Mouse (Mus musculus): Measurements from ENCODE around the gene Pabpn1l.

The Pabpn1l gene

DNA sequence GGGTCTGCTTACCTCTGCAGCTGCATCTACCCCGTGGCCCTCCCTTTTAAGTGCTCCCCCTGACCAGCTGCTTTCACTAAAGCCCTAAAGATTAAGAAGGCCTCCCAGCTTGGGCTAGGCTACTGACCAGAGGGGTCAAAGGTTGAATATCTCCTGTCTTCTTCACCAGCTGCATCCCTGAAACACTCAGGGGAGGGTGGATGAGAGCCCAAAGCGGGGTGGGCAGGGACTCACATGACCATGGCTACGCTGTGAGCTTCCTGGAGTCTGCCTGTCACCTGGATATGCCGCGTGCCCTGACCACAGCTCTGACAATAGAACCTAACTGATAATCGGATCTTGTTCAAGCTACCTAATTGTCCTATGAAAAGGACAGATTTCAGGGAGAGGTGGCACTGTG, at the start of gene Pabpn1l:
Gene Pabpn1l (minus strand): TSS at position 13 of the 400 bp plus-strand sequence.
- no peak for DNase-seq (ENCODE audit: extremely low read depth, low read depth)

DNA sequence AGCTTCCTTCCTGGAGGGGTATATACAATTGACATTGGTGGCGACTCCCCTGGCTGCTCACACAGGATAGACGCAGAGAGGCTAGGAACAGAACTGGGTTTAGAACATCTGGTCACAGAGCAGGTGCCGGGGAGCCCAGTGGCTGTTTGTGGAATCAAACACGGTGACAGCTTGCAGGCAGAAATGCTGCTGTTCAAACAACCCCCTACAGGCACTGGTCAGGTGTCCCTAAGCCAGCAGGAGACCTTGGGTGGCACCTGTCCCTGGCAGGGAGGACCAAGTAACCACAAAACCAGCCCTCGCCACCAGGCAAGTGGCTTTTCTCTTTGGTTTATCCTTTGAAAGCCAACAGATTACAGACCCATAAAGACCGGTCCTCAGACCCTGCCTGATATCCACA, 49.4 kb upstream of the Pabpn1l start:
- no peak for DNase-seq (ENCODE audit: extremely low read depth, low read depth)

DNA sequence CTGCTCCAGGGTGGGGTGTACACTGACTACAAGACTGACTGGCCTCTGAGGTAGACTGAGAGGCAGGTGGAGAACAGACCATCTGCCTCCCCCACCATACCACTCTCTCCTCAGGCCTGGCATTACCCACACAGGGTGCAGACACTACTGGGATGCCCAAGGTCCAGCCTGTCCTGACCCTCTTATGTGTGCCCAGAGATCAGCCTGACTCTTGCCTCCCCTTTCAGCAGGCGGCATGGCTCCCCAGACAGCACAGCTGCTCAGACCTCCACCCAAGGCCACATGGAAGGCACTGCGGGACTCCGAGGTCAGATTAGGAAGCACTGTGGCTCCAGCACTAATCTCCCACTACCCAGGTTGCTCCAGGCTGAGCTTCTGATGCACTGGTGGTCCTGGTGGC, 48.2 kb upstream of the Pabpn1l start:
- no peak for DNase-seq (ENCODE audit: extremely low read depth, low read depth)

DNA sequence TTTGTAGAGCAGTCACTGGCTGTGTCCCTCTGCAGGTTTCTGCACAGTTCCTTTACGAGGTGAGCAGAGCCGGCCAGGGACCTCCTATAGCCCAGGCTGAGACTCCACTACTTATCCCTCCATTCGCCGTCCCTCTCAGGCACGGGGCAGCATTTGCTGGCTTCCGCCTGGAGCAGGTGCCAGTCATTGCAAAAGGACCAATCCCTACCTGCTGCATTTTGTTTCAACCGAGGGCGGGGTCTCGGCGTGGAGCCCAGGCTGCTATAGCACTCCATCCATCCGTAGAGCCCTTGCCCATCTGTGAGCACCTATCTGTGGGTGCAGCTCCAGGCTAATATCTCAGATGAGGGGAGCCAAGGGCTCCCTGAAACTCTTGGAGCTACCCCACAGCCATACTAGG, 47.5 kb upstream of the Pabpn1l start:
- DNase-seq (ENCODE audit: extremely low read depth, low read depth), result no peak

DNA sequence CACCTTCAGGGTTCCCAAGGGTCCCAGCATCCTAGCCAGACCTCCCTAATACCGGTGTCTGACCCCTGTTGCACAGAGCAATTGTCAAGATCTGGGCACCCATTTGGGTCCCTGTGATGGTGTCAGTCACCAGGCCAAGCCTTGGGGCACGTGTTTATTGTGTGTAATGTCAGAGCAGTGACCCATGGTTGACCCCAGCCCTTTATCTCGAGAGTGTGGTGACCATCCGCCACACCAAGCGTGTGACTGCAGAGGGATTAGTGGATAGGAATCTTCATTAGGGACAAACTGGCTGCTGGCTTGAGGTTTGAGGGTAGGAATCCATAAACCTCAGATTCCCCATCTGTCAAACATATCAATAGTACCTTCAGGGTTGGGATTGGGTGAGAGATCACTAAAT, 46.8 kb upstream of the Pabpn1l start:
- no peak for DNase-seq (ENCODE audit: extremely low read depth, low read depth)

DNA sequence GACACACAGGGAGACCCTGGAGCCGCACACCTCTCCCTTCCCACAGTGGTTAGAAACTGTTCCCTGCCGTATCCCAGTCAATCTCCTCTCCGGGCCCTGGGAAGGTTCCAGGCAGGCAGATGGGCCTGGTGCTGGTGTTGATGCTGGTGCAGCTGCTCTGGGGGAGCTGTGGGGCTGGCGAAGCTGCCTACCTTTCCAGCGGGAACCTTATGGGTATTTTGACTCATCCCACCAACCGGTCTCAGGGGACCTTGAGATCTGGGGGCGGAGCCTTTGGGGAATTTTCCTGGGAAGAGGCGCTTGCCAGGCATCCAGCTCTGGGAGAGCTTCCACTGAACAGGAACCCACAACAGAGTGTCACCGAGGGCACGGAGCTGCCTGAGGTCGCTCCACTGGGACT, 45.3 kb upstream of the Pabpn1l start:
- no peak for DNase-seq (ENCODE audit: extremely low read depth, low read depth)

DNA sequence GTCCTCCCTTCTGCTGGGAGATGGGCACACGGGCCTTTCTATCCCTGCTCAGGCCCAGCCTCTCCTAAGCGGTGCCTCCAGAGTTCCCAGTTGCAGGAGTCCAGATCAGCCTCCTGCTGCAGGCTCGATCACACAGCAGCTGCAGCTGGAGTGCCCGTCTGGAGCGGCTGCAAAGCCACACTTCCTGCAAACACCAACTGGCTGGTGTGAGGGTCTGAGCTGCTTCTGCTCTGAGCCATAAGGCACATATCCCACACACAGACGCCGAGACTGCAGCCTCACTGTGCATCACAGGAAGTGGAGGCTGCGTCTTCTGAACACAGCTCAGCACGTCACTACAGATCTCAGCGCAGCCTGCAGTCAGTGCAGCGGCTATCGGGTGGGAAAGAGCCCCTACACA, 44.3 kb upstream of the Pabpn1l start:
- DNase-seq (ENCODE audit: extremely low read depth, low read depth), result no peak

DNA sequence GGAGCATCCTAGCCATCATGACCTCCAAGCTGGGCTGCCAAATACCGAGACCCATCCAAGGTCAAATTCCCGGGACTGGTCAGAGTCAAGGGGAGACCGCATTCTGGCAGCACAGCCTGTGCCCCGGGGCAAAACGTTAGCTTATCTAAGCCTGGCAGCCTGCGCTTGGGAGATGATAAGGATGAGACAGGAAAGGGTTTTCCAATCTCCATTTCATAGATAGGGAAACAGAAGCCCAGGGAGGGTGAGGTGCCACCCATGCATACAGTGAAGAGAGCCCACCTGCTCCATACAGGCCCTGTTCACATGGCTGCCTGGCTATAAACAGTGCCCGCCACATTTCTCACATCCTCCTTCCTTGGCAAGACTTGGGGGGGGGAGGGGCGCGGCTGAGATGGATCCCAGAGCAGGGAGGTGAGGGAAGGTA, 43.8 kb upstream of the Pabpn1l start:
- DNase-seq (ENCODE audit: extremely low read depth, low read depth), result peak; percentile 82

DNA sequence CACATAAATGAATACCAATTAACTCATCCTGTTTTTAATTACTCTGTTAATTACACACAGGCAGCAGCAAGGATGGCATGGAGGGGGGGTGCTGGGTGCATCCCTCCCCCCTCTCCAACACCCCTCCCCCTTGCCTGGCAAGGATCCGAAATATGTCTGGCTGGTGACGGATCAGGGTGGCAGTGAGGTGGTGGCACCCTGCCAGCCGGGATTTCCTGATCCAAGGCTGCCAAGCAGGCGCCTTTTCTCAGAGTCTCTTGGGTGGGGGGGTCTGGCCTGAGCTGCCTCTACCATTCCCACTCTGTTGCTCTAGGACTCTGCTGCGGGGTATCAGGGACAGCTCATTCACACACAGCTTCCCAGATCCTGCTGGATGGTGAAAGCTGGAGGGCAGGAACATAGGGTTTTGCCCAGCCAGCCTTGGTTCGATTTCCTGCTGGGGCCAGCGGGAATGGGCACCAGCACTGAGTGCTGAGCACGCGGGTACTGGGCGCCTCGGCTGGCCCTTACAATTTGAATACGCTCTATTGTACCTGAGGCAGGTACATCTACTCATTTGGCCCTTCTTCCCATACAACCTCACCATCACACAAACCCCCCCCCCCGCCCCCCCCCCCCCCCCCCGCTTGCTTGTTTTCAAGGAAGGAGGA, 43.3 kb upstream of the Pabpn1l start:
- no peak for DNase-seq (ENCODE audit: extremely low read depth, low read depth)

DNA sequence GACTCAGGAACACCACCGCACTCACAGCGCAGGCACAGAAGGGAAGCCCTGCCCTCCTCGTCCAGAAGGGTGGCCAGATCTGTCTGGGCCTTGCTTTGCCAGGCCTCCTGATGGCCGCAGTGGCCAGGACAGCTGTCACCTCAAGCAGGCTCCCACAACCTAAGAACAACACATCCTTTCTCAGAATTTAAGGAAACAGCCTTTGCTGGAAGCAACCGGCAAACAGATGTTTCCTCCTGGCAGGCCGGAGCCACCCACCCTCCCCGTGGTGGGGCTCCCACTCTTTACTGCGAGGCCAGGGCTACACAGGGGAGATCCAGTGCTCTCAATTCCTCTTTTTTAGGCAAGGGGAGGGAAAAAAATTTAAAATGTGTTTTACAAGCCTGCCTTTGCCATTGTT, 42.7 kb upstream of the Pabpn1l start:
- no peak for DNase-seq (ENCODE audit: extremely low read depth, low read depth)

DNA sequence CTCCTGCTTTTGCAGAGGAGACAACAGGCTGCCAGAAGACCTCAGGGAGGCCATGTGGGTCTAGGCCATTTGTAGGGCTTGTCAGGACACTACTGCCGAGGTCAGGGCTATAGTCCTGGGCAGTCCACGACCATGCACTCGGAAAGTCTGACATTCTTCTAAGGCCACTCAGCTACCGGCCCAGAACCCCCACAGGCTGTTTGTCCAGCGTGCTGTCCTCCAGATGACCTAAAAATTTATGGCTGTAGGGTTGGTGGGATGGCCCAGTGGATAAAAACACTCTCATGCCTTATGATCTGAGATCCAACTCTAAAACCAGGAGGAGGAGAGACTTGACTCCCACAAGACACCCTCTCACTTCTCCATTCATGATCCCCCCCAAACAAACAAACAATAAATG, 41.1 kb upstream of the Pabpn1l start:
- no peak for DNase-seq (ENCODE audit: extremely low read depth, low read depth)

DNA sequence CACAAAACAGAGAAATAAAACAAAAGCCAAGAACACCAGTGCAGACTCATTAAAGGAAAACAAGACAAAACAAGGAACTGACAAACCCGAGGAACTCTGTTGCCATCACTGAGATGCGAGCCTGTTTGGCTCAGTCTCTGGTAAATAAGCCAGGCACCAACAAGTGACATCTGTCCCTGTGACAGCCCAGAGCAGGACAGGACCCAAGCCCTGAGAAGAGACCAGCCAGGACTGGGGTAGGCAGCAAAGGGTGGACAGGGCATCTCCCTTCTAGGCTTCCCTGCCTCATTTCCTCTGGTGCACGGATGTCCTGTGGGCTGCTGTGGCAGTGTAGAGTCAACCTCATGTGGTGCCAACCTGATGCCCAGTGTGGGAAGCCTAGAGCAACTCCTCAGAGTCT, 40.6 kb upstream of the Pabpn1l start:
- DNase-seq (ENCODE audit: extremely low read depth, low read depth), result no peak

DNA sequence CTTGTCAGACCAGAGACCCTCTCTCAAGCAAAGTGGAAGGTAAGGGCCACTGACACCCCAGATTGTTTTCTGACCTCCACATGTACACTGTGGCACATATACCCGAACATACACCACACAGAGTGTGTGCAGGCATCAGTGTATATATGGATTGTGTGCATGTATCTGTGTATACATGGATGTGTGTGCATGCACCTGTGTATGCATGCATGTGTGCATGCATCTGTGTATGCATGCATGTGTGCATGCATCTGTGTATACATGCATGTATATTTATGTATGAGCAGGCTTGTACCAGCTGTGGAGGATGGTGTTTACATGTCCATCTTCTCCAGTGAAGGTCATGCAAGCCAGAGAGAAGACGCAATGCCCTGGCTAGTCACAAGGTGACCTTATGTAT, 39.4 kb upstream of the Pabpn1l start:
- DNase-seq (ENCODE audit: extremely low read depth, low read depth), result no peak

DNA sequence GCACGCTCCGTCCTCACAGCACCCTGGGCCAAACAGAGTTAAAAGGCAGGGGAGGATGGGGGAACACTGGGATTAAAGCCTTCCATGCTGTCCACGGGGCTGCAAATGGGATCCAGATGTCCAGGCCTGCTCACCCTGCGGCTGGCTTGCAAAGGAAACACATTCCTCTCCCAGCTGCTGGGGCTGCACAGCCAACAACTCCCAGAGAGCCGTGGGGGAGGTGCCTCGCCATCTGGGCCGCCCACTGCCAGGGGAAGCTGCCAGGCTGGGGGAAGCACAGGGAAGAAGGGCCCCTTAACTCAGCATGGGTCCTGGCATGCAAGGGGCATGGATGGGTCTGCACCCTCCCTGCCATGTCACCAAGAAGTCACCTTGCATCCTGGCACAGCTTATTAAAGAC, 38.6 kb upstream of the Pabpn1l start:
- DNase-seq (ENCODE audit: extremely low read depth, low read depth), result no peak

DNA sequence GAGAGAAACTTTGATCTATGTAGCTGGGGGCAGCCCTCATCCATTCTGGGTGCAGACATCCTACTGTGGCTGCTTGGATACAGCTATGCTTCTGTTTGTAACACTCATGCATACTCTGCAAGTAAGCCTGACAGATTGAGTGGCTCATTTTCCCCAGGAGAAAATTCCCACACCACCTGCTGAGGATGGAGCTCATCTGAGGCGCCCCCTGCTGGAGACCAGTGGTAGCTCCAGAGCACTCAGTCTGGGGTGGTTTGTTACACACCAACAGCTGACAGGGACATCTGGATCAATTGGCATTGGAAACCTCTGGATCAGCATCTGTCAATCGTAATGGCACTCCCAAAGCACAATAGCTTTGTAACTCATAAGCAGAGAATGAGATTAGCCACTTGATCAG, 37.5 kb upstream of the Pabpn1l start:
- no peak for DNase-seq (ENCODE audit: extremely low read depth, low read depth)

DNA sequence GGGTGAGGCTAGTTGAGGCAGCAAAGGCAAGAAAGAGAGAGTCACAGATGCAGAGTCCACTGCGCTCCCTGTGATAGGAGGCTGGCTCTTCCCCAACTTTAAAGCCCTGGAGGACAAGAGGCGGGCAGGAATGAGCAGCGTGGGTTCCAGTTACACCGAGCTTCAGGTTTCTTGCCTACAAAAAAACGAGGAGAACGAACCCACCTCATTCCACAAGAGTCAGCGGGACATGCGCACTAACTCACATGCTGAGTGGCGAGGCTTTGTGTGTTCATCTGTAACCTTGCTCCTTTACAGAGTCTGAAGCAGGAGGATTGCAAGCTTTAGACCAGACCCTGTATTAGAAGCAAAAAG, 36.2 kb upstream of the Pabpn1l start:
- DNase-seq (ENCODE audit: extremely low read depth, low read depth), result no peak

DNA sequence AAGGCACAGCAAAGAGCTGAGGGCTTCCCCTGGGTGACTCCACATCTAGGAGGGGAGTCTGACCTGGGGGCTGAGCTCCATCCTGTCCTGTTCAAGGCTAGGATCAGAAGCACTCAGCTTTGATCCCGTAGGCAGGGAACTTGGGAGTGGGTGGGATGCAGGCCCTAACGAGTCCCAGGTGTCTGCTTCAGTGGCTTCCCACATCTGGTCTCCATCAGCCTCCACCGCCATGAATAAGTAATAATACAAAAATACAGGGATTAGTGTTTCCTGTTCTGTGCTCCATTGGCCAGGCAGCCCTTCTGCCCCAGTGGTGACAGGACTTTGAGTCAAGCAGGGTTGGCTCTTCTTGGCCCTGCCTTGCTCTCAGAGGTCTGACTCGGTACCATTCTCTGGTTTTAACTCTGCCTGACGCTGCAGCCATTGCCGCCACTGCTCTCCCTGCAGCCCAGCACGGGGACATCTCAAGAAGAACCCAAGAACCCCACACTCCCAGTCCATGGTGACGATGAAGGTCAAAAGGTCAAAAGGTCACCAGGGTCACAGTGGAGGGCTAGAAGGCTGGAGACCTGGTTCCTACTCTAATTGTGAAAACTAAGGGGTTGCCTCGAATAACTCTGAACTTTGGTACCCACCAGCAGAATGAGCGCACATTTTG, 35.7 kb upstream of the Pabpn1l start:
- no peak for DNase-seq (ENCODE audit: extremely low read depth, low read depth)

DNA sequence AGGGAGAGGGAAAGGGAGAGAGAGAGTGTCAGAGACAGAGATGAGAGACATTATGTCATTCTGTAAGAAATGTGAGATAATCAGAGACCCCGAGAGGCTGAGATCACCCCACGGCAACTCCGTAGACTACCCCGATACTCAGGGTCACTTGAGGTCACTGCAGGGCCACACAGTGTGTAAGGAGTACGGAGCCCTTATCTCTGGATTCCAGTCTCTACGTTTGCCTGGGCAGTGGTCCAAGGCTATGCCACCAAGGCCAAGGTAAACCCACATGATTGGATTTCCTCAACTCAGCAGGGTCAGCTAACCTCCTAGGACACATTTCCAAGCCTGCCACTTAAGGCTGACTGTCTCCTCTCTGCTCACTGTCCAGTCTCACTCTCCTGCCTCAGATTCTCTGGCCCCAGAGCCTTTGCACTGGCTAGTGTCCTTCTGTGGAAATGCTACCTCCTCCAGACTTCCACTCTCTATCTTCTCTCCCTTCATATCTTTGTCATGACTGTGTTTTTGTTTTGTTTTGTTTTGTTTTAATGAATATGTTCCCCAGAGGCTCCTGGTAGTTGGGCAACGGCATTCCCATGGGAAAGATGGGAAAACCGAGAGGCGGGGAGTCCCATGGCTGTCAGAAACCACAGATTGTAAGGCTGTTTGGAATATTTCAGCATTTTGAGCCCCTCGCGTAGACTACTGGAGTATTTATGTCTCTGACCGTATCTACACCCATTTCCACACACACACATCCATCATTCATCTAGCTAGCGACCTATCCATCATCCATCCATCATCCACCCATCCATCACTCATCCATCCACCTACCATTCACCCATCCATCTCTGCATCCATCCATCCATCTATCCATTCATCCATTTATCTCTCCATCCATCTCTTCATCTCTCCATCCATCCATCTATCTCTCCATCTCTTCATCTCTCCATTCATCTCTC, 33.8 kb upstream of the Pabpn1l start:
- DNase-seq (ENCODE audit: extremely low read depth, low read depth), result no peak

DNA sequence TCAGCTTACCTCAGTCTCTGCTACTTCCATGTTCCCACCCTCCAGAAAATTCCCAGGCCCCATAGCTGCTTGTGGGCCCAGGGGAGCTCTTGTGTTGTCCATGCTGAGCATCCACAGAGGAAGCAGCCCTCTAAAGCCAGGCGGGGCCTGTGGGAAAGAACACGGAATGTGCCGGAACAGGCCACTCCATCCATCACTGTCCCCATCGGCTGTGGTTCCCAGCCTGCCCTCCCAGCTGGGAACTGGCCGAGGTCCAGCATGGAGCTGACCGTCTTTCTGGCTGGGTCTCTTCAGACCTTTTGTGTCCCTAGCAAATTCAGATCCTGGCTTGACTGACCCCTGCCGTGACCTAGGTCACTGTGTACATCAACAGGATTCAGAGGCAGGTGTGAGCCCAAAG, 32.2 kb upstream of the Pabpn1l start:
- DNase-seq (ENCODE audit: extremely low read depth, low read depth), result no peak

DNA sequence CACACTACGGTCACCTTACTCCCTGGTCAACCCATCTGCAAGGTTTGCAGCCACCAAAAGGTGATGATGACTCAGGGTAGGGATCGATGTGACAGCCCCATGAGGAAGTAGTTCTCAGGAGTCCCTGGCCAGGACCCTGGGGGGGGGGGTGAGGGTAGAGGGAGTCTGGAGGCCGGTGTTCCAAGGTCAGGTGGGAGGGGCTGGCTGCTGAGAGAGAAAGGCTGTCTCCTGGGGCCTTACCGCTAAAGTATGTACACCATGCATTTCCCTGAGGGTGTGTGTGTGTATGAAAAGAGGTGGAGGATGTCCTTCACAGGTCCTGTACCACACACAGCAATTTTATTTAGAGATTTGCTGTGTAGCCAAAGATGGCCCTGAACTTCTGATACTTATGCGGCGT, 30.1 kb upstream of the Pabpn1l start:
- DNase-seq (ENCODE audit: extremely low read depth, low read depth), result no peak

DNA sequence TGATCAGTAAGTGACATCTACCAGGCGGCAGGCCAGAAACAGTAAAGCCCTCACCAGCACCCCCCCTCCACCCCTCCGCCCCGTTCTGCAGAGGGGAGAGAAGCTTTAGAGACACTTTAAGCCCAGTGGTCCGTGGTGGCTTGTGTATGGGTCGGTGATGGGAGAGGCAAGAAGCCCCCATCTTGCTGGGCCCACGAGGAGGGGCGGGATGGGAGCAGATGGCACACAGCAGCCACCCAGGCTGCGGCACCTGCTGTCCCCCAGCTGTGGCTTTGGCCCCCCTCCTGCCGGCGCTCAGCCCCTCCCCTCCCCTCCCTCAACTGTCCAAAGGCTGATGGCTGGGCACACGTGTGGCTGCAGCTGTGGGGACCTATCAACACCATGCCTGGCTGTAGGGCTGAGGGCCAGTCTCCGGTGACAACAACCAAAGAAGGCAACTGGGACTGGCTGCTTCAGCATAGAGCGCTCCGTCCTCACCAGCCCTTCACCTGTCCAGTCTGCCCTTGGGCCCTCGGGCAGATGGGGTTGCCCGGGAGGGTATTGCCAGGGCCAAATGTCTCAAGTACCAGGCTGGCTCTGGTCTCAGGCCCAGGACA, 28.9 kb upstream of the Pabpn1l start:
- no peak for DNase-seq (ENCODE audit: extremely low read depth, low read depth)

All from MEL-GATA-1-ER (cell line).